Mouse (Mus musculus) gastrocnemius, adult 18-20 months (tissue): Measurements from ENCODE around the gene Sall1. TPM values are rescaled to one million over a fixed set of nuclear protein-coding genes. Genes with fewer than 3 reads are reported as not detected.

Experiments
- DNase-seq: peaks from one replicate; pipeline ENCODE4 v3.0.0; 2021; ENCODE audit warnings: low spot score
- total RNA-seq, 2 experiments: library from RNA; stranded (reverse); gene quantifications; 2 replicates each; pipeline ENCODE4 v1.2.3; 2021

The Sall1 gene
- total RNA-seq, 2 experiments from 2014 or later, result not detected

DNA sequence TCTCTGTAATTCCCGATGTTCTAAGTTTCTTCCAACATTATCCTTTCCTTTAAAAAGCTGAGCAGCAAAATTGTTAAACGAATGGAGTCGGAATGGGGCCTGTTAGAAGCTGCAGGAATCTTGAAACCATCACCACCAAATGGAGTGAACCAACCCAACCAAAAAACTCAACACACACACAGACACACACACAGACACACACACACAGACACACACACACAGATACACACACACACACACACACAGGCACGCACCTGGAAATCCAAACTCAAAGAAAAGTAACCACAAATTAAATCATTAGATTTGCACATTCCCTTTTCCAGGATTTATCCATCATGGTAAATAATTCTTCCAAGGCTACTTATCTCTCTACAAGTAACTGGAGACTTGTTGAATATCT, 5.0 kb downstream of the Sall1 start:
- no peak for DNase-seq

- DNase-seq, result no peak
Measured at GRCm38 (mm10) chr8:89037536-89038236, 6.3 kb downstream of the Sall1 start.

DNA sequence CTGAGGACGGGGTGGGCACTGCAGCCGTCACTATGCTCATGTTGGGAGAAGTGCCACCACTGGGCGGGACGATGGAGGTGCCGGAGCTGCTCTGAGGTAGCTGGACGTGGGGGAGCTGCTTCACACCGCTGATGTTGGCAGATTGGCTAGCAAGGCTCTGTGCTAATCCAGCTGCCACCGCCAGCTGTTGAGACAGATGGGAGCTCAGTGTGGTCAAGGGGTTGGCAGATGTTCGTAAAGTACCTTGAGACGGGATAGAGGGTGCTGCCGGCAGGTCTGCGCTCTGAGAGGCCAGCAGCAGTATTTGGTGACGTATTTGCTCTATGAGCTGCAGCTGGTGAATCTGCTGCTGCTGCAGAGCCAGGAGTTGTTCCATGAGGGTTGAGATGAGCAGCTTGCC, 11.6 kb downstream of the Sall1 start:
- no peak for DNase-seq

GRCm38 (mm10) chr8:89028156-89028555, 15.8 kb downstream of the Sall1 start:
- DNase-seq, result no peak

DNA sequence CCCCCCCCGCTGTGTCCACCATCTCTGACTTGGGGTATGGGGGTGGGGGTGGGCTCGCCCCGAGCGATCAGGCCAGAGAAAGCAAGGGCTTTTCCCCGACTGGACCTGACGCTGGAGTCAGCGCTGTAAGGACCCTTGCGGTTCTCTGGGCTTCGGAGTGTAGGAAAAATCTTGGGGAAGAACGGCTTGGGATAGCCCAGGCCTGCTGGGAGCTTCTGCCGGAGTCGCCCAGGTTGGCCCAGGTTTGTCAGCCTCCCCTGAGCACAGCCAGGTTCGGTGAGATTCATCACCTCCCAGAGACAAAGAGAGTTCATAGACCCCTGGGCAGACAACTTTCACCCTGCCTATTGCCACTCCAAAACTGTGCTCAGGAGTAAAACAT, 17.8 kb downstream of the Sall1 start:
- no peak for DNase-seq

- DNase-seq, result no peak
Measured at GRCm38 (mm10) chr8:89025281-89026138, 18.5 kb downstream of the Sall1 start.

DNA sequence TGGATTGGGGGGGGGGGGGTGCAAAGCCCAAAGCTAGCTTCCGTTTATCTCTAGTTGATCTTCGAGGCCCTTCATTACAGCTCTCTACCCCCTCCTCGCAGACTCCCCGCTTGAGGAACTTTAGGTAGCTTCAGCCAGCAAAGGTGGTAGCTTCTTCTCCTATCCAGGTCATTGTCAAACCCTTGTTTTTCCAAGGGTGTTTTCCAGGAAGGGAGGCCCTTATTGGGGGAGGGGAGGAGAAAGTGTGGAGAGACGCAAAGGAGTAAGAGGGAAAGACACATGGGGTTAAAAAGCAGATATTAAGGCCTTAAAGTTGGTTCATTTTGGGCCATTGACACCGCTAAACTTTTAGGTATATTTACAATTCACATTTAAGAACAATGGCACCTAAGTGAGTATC, 19.2 kb downstream of the Sall1 start:
- DNase-seq, result no peak

GRCm38 (mm10) chr8:89021139-89021538, 22.8 kb downstream of the Sall1 start:
- no peak for DNase-seq

DNA sequence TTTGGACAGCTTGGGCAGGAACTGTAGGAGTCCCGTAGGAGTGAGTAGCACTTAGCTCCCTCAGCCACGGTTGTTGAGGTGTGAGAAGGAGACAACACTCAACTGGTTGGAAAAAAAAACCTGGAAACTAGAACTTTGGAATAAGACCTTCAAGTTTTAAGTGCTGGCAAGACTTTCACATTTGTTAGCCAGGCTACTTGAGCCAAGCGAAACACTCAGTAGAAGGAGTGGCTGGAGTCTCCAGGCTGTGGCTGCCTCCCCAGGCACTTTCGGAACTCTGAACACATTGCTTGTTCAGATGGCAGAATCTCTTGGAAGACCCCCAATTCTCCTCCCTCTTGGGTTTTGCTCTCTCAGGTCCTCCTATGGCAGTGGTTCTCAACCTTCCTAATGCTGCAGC, 26.1 kb downstream of the Sall1 start:
- DNase-seq, result no peak

DNA sequence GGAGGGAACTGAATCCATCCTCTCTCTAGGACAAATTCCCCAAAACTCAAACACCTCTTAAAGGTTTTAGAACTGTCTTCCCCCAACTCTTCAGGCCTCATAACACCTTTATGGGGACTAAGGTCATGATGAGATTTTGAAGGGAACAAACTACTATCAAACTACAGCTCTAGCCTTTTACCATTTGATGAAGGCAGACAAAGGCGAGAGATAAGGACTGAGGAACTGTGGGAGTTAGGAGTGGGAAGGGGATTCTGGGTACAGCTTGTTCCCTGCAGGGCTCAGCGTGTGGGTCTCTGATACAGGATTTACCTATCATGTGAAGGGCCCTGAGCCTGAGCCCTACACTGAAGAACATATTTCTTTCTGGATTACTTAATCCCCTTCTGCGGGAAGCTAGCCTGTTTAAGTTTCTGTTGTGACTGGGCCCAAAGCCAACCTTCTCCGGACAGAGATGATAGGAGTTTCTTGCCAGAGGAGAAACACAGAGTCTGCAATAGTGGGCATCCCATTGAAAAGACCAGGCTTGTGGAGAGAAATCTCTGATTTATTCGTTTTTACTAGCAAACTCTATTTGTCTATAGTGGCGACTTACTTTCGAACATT, 27.4 kb downstream of the Sall1 start:
- no peak for DNase-seq

- DNase-seq, result no peak
Measured at GRCm38 (mm10) chr8:89015539-89015938, 28.4 kb downstream of the Sall1 start.

GRCm38 (mm10) chr8:89012853-89013534, 31.0 kb downstream of the Sall1 start:
- no peak for DNase-seq

GRCm38 (mm10) chr8:89012024-89012712, 31.8 kb downstream of the Sall1 start:
- no peak for DNase-seq

GRCm38 (mm10) chr8:89008784-89009183, 35.2 kb downstream of the Sall1 start:
- no peak for DNase-seq

DNA sequence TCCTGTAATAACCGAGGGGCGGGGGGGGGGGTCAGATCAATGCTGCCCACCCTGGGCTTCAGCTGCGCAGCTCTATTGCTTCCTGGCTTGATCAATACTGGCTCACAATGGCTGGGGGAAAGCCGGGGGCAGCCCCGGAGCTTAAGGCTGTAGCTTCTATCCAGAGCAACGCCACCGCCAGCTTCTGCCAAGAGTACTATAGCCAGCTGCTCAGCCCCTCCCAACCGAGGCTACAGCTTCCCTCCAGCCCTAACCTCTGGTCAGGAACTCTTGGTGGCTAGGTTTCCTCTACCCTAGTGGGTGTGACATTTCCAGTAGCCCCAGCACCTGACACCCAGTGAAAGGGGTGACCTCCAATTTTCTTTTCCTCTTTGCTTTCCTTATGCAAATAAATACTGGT, 36.8 kb downstream of the Sall1 start:
- no peak for DNase-seq

GRCm38 (mm10) chr8:89006426-89006825, 37.5 kb downstream of the Sall1 start:
- DNase-seq, result no peak

DNA sequence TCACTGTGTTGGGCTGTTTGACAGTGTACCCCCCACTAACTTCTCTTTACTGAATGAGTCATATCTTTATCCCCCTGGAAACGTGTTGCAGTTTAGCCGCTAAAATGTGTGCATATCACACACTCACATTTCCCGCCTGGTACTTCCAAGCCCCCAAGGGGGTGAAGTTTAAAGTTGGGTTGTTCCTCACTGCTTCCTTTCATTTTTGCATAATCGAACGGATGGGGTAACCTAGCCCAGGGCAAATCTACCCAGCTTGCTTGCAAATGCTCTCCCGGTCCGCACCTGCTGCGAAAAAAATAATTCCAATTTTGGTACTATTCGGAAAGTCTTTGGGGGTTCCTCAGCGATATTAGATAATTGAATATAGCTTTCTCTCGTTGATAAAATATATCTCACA, 38.2 kb downstream of the Sall1 start:
- DNase-seq, result no peak

DNA sequence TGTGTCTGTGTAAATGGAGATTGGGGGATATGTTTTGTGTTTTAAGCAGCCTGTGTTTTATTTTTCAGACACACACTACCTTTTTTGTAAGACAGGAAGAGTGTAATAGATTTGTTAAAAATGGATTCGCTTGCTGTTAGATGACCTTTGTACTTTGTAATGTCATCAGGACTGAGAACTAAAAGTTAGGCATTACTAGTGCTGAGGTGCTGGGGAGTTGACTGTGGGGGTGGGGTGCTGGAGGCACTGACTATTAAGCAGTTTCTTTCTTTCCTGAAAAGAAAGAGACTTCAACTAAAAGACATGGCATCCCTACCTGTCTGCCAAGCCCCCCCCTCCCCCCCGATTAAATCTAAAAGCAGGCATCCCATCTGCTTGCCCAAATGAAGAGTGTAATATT, 39.9 kb downstream of the Sall1 start:
- no peak for DNase-seq

DNA sequence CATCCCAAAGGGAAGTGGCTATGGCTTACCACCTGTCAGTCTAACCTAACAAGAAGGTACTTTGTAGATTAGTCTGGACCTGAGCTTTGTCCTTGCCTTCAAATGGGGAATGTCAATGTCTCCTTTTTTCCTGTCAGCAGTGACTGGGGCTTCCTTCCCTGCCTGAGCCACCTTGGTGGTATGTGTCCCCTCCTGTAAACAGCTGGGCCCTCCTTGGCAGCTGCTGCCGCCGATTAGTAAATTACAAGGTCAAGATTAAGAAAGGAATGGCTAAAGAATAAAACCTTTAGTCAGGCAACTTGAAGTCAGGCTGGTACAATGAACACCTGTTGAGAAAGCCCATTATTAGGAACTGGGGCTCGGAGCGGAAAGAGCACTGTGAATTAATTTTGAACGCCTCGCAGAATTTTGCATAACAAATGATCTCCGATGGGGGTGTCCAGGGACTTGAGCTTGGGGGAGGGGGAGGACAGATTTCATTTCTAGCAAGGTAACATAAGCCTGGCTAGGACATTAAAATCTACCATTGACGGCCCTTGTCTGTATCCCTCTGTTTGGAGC, 40.5 kb downstream of the Sall1 start:
- no peak for DNase-seq

GRCm38 (mm10) chr8:89002128-89002527, 41.8 kb downstream of the Sall1 start:
- DNase-seq, result no peak

GRCm38 (mm10) chr8:88997276-88997675, 46.7 kb downstream of the Sall1 start:
- DNase-seq, result no peak
